8 mouse cellular contexts compared by ENCODE assay signal in the genomic region with DNA sequence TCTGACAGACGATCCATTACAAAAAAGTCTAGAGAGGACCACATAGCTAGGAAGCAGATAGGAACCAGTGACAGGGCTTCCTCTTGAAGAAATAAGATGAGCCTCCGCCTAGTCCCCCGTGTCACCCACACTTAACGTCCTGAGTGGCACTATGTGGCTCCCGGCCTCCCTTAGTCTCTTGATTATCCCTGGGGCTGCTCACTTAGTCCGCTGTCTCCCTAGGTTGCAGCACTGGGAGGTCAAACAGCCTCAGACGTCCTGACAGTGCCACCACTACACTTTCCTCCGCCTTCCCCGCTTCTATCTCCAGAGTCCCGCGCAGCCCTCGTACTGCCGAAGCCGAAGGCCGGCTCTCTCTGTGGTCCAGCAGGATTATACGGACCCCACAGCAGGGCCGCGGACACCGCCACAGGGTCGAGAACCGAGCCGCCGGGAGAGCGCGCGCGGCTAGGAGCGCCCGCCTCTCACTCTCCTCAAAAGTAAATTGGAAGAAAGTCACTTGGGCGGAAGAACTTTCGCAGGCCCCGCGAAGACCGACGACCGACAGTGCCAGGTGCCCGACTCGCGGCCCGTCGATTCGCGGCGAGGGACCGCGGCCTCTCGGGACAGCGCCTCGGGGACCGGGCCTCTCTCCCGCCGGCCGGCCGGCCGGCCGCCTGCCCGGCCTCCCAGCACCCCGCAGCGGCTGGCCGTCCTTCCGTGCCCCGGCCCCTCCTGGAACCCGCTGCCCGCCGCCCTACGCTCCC. TPM values are rescaled to one million over a fixed set of nuclear protein-coding genes. Genes with fewer than 3 reads are reported as not detected.
DNase-seq lines count a peak whose midpoint lies in the region; ATAC-seq and TF ChIP-seq lines count a peak whose summit lies in the region.

No protein-coding gene starts in this region.

- DNase-seq in adrenal gland, postnatal 25 days, result peak; percentile 30
- DNase-seq in adrenal gland, postnatal 4 days (ENCODE audit: low spot score in 2 of 2), result no peak
- DNase-seq in spleen, adult 2 months (ENCODE audit: low read depth in 1 of 2, low spot score in 2 of 2), result no peak
- no peak for DNase-seq in spleen, postnatal 36 days (ENCODE audit: low spot score in 2 of 2)
- DNase-seq in retina, postnatal 1 day, result peak; percentile 28
- DNase-seq in frontal cortex, postnatal 25 days (ENCODE audit: low spot score in 2 of 2), result no peak

- H3K4me2 ChIP-seq in heart, embryonic 14.5 days (ENCODE audit: low read length), result peak overlapping the region; percentile 76
- peak overlapping the region; percentile 94 for H3K4me2 ChIP-seq in liver, embryonic 15.5 days

- H3K9ac ChIP-seq in heart, embryonic 14.5 days (ENCODE audit: low read length), result peak overlapping the region; percentile 92
- peak overlapping the region; percentile 97 for H3K9ac ChIP-seq in liver, embryonic 15.5 days

- H3K9me3 ChIP-seq in heart, embryonic 14.5 days (ENCODE audit: control insufficient read depth, low read length), result no peaks in the 10 kb centered on the region
- H3K9me3 ChIP-seq in liver, embryonic 15.5 days (replicated peaks), result no peaks in the 10 kb centered on the region

- WGBS in spleen, adult 2 months, result under 1% methylated on average over 66 of the region's 66 CpGs
- WGBS in heart, embryonic 14.5 days, result 1% methylated on average over 66 of the region's 66 CpGs
- WGBS in liver, embryonic 15.5 days (ENCODE audit: insufficient replicate concordance), result 1% methylated on average over 66 of the region's 66 CpGs

- H3K27ac ChIP-seq in spleen, adult 2 months (ENCODE audit: insufficient read depth, low read length), result peak overlapping the region; percentile 78
- peak overlapping the region; percentile 28 to 83; a peak in 2 of 4 replicates for H3K27ac ChIP-seq in heart, embryonic 14.5 days (replicated peaks in 1 of 2; ENCODE audit: control insufficient read depth in 1 of 2, insufficient read depth in 1 of 2, low read depth in 2 of 2, low read length in 2 of 2)
- H3K27ac ChIP-seq in liver, embryonic 15.5 days (replicated peaks), result peak overlapping the region; percentile 95

- no peaks in the 10 kb centered on the region for H3K36me3 ChIP-seq in spleen, adult 2 months (ENCODE audit: control insufficient read depth, insufficient read depth, low read length)
- H3K36me3 ChIP-seq in heart, embryonic 14.5 days (ENCODE audit: control insufficient read depth, insufficient read depth, low read length), result peaks cover 21% of the 10 kb centered on the region
- H3K36me3 ChIP-seq in liver, embryonic 15.5 days (replicated peaks), result peaks cover 26% of the 10 kb centered on the region

- TF ChIP-seq CTCF in spleen, adult 2 months (IDR thresholded peaks at IDR 0.05; ENCODE audit: extremely low read depth, insufficient read depth, insufficient read length, insufficient replicate concordance), result no peak

- H3K4me3 ChIP-seq in spleen, adult 2 months (ENCODE audit: extremely low read depth, insufficient read depth, insufficient read length), result peak overlapping the region; percentile 85
- H3K4me3 ChIP-seq in heart, embryonic 14.5 days (ENCODE audit: control insufficient read depth in 1 of 2, insufficient read depth in 1 of 2, low read depth in 1 of 2, low read length in 2 of 2), result peak overlapping the region; percentile 78 to 87
- peak overlapping the region; percentile 98 for H3K4me3 ChIP-seq in liver, embryonic 15.5 days (replicated peaks)

- ATAC-seq in heart, embryonic 14.5 days (ENCODE audit: insufficient number of reproducible peaks, insufficient read depth, low FRiP score, low read depth), result peak; percentile 49; the same call in 1 of the 2 replicates
- ATAC-seq in liver, embryonic 15.5 days (ENCODE audit: insufficient read depth), result peak; percentile 46

- H3K27me3 ChIP-seq in spleen, adult 2 months (ENCODE audit: control insufficient read depth, insufficient read depth, low read length), result no peaks in the 10 kb centered on the region
- H3K27me3 ChIP-seq in heart, embryonic 14.5 days (ENCODE audit: control insufficient read depth, insufficient read depth, low read length), result no peaks in the 10 kb centered on the region; the same call in 1 of the 2 replicates
- peaks cover 21% of the 10 kb centered on the region for H3K27me3 ChIP-seq in liver, embryonic 15.5 days

- peaks cover 21% of the 10 kb centered on the region; the same call in 1 of the 2 replicates for H3K4me1 ChIP-seq in spleen, adult 2 months (ENCODE audit: control insufficient read depth, insufficient read depth, insufficient read length)
- peaks cover 5 to 35% of the 10 kb centered on the region in 2 experiments for H3K4me1 ChIP-seq in heart, embryonic 14.5 days (ENCODE audit: control insufficient read depth in 2 of 2, insufficient read depth in 2 of 2, low read length in 2 of 2)
- peaks cover 56% of the 10 kb centered on the region for H3K4me1 ChIP-seq in liver, embryonic 15.5 days (replicated peaks)

- no peak for TF ChIP-seq POLR2A in spleen, adult 2 months (IDR thresholded peaks at IDR 0.05; ENCODE audit: low read depth, low read length)

RNA-seq across cellular contexts. Expression of a gene that starts 0.5 kb away (rescaled TPM):
- total RNA-seq in adrenal gland, postnatal 25 days (2021), result 50.3 and 56.9 TPM in 2 replicates
- 10 to 100 TPM; 50.1 to 52.1 TPM for total RNA-seq in adrenal gland, postnatal 4 days (2021)
- polyA plus RNA-seq in spleen, adult 2 months (2012; rRNA removed), result 26.7 and 28.2 TPM in 2 replicates
- 46.8 and 48.9 TPM in 2 replicates for polyA plus RNA-seq in heart, embryonic 14.5 days (2014; fragmentation: Nextera tagmentation; extraction: Ambion mirVana)
- polyA plus RNA-seq in liver, embryonic 15.5 days (2015; fragmentation: Nextera tagmentation; extraction: Ambion mirVana), result 66.1 and 70.2 TPM in 2 replicates

RNA-seq across cellular contexts. Expression of a gene that starts 35.3 kb away (rescaled TPM):
- total RNA-seq in adrenal gland, postnatal 25 days (2021), result 3.9 and 4.7 TPM in 2 replicates
- total RNA-seq in adrenal gland, postnatal 4 days (2021), result 1 to 10 TPM; 9.2 to 9.3 TPM
- polyA plus RNA-seq in spleen, adult 2 months (2012; rRNA removed), result 3.5 TPM in 2 replicates
- 13.3 and 16.7 TPM in 2 replicates for polyA plus RNA-seq in heart, embryonic 14.5 days (2014; fragmentation: Nextera tagmentation; extraction: Ambion mirVana)
- polyA plus RNA-seq in liver, embryonic 15.5 days (2015; fragmentation: Nextera tagmentation; extraction: Ambion mirVana), result 4.3 and 4.4 TPM in 2 replicates

Comparison
In these comparisons a context has a peak if more than half of its experiments do, and no peak if none do; other contexts are left out.
1. DNase-seq: peak in adrenal gland, postnatal 25 days (single experiment) and retina, postnatal 1 day (single experiment); none in adrenal gland, postnatal 4 days (0 of 2), spleen, adult 2 months (0 of 2), spleen, postnatal 36 days (0 of 2) and frontal cortex, postnatal 25 days (0 of 2).
2. Peak in every context shown above with its lines, with median percentiles within 50 percentile points of each other: H3K27ac ChIP-seq and H3K4me3 ChIP-seq.